Mouse (Mus musculus): Measurements from ENCODE around the gene Midn. TPM values are rescaled to one million over a fixed set of nuclear protein-coding genes. Genes with fewer than 3 reads are reported as not detected.
"Not testable (repeated sequence)": the region's sequence is repeated elsewhere in the genome, so short reads cannot be mapped to it uniquely, and the experiment has no call there.

Gene Midn
- polyA plus RNA-seq, 1 experiment from 2014 or later: 29.3 TPM

GRCm38 (mm10) chr10:80165392-80166128 is 17.5 kb downstream of the Midn start, which contains the start of gene Cirbp:
Gene Cirbp, plus strand, starts transcription at chr10:80165985.
- no peaks in the 10 kb centered on the region for H3K27me3 ChIP-seq (ENCODE audit: control insufficient read depth, insufficient read depth, low read length)
- 14% methylated on average over 20 of the region's 20 CpGs for WGBS

GRCm38 (mm10) chr10:80166136-80166535 is 18.1 kb downstream of the Midn start:
- peak overlapping the region; percentile 55 for H3K27ac ChIP-seq (ENCODE audit: low read length)
- 90% methylated on average over 4 of the region's 4 CpGs for WGBS
- peaks cover 57% of the 10 kb centered on the region for H3K4me1 ChIP-seq (ENCODE audit: control insufficient read depth, insufficient read depth, low read length)
- H3K9me3 ChIP-seq (ENCODE audit: control insufficient read depth, low read depth, low read length); H3K9ac ChIP-seq (replicated peaks; ENCODE audit: low read depth, low read length); ATAC-seq (ENCODE audit: insufficient number of reproducible peaks, insufficient read depth, low FRiP score, low read depth); H3K4me2 ChIP-seq (replicated peaks; ENCODE audit: low read depth, low read length); H3K4me3 ChIP-seq (ENCODE audit: low read depth, low read length); H3K27me3 ChIP-seq (ENCODE audit: control insufficient read depth, insufficient read depth, low read length): not testable (repeated sequence)
- peaks cover 14% of the 10 kb centered on the region for H3K36me3 ChIP-seq (ENCODE audit: control insufficient read depth, insufficient read depth, low read length)

More at GRCm38 (mm10) chr10:80165392-80166128, 17.5 kb downstream of the Midn start, which contains the start of gene Cirbp:
- peak within 1 kb of the TSS; percentile 30 for H3K4me3 ChIP-seq (ENCODE audit: low read depth, low read length)
- ATAC-seq (ENCODE audit: insufficient number of reproducible peaks, insufficient read depth, low FRiP score, low read depth): no peak
- H3K36me3 ChIP-seq (ENCODE audit: control insufficient read depth, insufficient read depth, low read length): peaks cover 9% of the 10 kb centered on the region
- H3K9me3 ChIP-seq (ENCODE audit: control insufficient read depth, low read depth, low read length): no peaks in the 10 kb centered on the region
- peaks cover 62% of the 10 kb centered on the region for H3K4me1 ChIP-seq (ENCODE audit: control insufficient read depth, insufficient read depth, low read length)
- peak within 1 kb of the TSS; percentile 92 for H3K4me2 ChIP-seq (replicated peaks; ENCODE audit: low read depth, low read length)
- H3K27ac ChIP-seq (ENCODE audit: low read length): peak within 1 kb of the TSS; percentile 78
- H3K9ac ChIP-seq (replicated peaks; ENCODE audit: low read depth, low read length): peak within 1 kb of the TSS; percentile 34; the same call in 1 of the 2 replicates

GRCm38 (mm10) chr10:80167460-80168037 is 19.5 kb downstream of the Midn start:
- Histone ChIP-seq H3K4me1 (ENCODE audit: control insufficient read depth, insufficient read depth, low read length) (peaks cover 48% of the 10 kb centered on the region), H3K4me2 (replicated peaks; ENCODE audit: low read depth, low read length) (peak overlapping the region; percentile 71), H3K4me3 (ENCODE audit: low read depth, low read length) (peak overlapping the region; percentile 88), H3K9me3 (ENCODE audit: control insufficient read depth, low read depth, low read length) (no peaks in the 10 kb centered on the region), H3K9ac (replicated peaks; ENCODE audit: low read depth, low read length) (peak overlapping the region; percentile 97), H3K27ac (ENCODE audit: low read length) (peak overlapping the region; percentile 100), H3K36me3 (ENCODE audit: control insufficient read depth, insufficient read depth, low read length) (peaks cover 26% of the 10 kb centered on the region), H3K27me3 (ENCODE audit: control insufficient read depth, insufficient read depth, low read length) (no peaks in the 10 kb centered on the region)
- peak; percentile 88 for ATAC-seq (ENCODE audit: insufficient number of reproducible peaks, insufficient read depth, low FRiP score, low read depth)
- WGBS: under 1% methylated on average over 55 of the region's 55 CpGs

GRCm38 (mm10) chr10:80168038-80168661 is 20.1 kb downstream of the Midn start:
- Histone ChIP-seq H3K4me1 (ENCODE audit: control insufficient read depth, insufficient read depth, low read length) (peaks cover 45% of the 10 kb centered on the region), H3K36me3 (ENCODE audit: control insufficient read depth, insufficient read depth, low read length) (peaks cover 26% of the 10 kb centered on the region), H3K4me3 (ENCODE audit: low read depth, low read length) (peak overlapping the region; percentile 88), H3K27me3 (ENCODE audit: control insufficient read depth, insufficient read depth, low read length) (no peaks in the 10 kb centered on the region), H3K27ac (ENCODE audit: low read length) (peak overlapping the region; percentile 100), H3K9ac (replicated peaks; ENCODE audit: low read depth, low read length) (peak overlapping the region; percentile 97), H3K9me3 (ENCODE audit: control insufficient read depth, low read depth, low read length) (no peaks in the 10 kb centered on the region), H3K4me2 (replicated peaks; ENCODE audit: low read depth, low read length) (peak overlapping the region; percentile 71)
- WGBS: under 1% methylated on average over 43 of the region's 48 CpGs
- ATAC-seq (ENCODE audit: insufficient number of reproducible peaks, insufficient read depth, low FRiP score, low read depth): peak; percentile 20; the same call in 1 of the 2 replicates

- peaks cover 40% of the 10 kb centered on the region for H3K4me1 ChIP-seq (ENCODE audit: control insufficient read depth, insufficient read depth, low read length)
- 63% methylated on average over 1 of the region's 1 CpGs for WGBS
- H3K4me3 ChIP-seq (ENCODE audit: low read depth, low read length): peak overlapping the region; percentile 88
- no peaks in the 10 kb centered on the region for H3K9me3 ChIP-seq (ENCODE audit: control insufficient read depth, low read depth, low read length)
- peak overlapping the region; percentile 1; the same call in 1 of the 2 replicates for H3K27ac ChIP-seq (ENCODE audit: low read length)
- ATAC-seq (ENCODE audit: insufficient number of reproducible peaks, insufficient read depth, low FRiP score, low read depth): no peak
- peaks cover 26% of the 10 kb centered on the region for H3K36me3 ChIP-seq (ENCODE audit: control insufficient read depth, insufficient read depth, low read length)
- H3K27me3 ChIP-seq (ENCODE audit: control insufficient read depth, insufficient read depth, low read length): no peaks in the 10 kb centered on the region
- peak overlapping the region; percentile 97; the same call in 1 of the 2 replicates for H3K9ac ChIP-seq (replicated peaks; ENCODE audit: low read depth, low read length)
- peak overlapping the region; percentile 71 for H3K4me2 ChIP-seq (replicated peaks; ENCODE audit: low read depth, low read length)
Measured at GRCm38 (mm10) chr10:80169070-80169469, 21.0 kb downstream of the Midn start.

GRCm38 (mm10) chr10:80169651-80170050 is 21.6 kb downstream of the Midn start:
- Histone ChIP-seq H3K9ac (replicated peaks; ENCODE audit: low read depth, low read length) (no peak overlapping the region), H3K36me3 (ENCODE audit: control insufficient read depth, insufficient read depth, low read length) (peaks cover 26% of the 10 kb centered on the region), H3K4me3 (ENCODE audit: low read depth, low read length) (no peak overlapping the region), H3K9me3 (ENCODE audit: control insufficient read depth, low read depth, low read length) (no peaks in the 10 kb centered on the region), H3K27ac (ENCODE audit: low read length) (no peak overlapping the region), H3K4me1 (ENCODE audit: control insufficient read depth, insufficient read depth, low read length) (peaks cover 35% of the 10 kb centered on the region), H3K4me2 (replicated peaks; ENCODE audit: low read depth, low read length) (no peak overlapping the region), H3K27me3 (ENCODE audit: control insufficient read depth, insufficient read depth, low read length) (no peaks in the 10 kb centered on the region)
- ATAC-seq (ENCODE audit: insufficient number of reproducible peaks, insufficient read depth, low FRiP score, low read depth): no peak
- 87% methylated on average over 7 of the region's 7 CpGs for WGBS

- ATAC-seq (ENCODE audit: insufficient number of reproducible peaks, insufficient read depth, low FRiP score, low read depth): no peak
- Histone ChIP-seq H3K27me3 (ENCODE audit: control insufficient read depth, insufficient read depth, low read length) (no peaks in the 10 kb centered on the region), H3K4me1 (ENCODE audit: control insufficient read depth, insufficient read depth, low read length) (peaks cover 34% of the 10 kb centered on the region), H3K9me3 (ENCODE audit: control insufficient read depth, low read depth, low read length) (no peaks in the 10 kb centered on the region), H3K4me2 (replicated peaks; ENCODE audit: low read depth, low read length) (no peak overlapping the region), H3K36me3 (ENCODE audit: control insufficient read depth, insufficient read depth, low read length) (peaks cover 26% of the 10 kb centered on the region), H3K4me3 (ENCODE audit: low read depth, low read length) (no peak overlapping the region), H3K27ac (ENCODE audit: low read length) (no peak overlapping the region), H3K9ac (replicated peaks; ENCODE audit: low read depth, low read length) (no peak overlapping the region)
- 94% methylated on average over 16 of the region's 16 CpGs for WGBS
Measured at GRCm38 (mm10) chr10:80170052-80170451, 22.0 kb downstream of the Midn start.

- H3K9ac ChIP-seq (replicated peaks; ENCODE audit: low read depth, low read length): no peak overlapping the region
- WGBS: 95% methylated on average over 19 of the region's 19 CpGs
- no peaks in the 10 kb centered on the region for H3K9me3 ChIP-seq (ENCODE audit: control insufficient read depth, low read depth, low read length)
- H3K4me3 ChIP-seq (ENCODE audit: low read depth, low read length): no peak overlapping the region
- peaks cover 30% of the 10 kb centered on the region for H3K4me1 ChIP-seq (ENCODE audit: control insufficient read depth, insufficient read depth, low read length)
- peaks cover 26% of the 10 kb centered on the region for H3K36me3 ChIP-seq (ENCODE audit: control insufficient read depth, insufficient read depth, low read length)
- ATAC-seq (ENCODE audit: insufficient number of reproducible peaks, insufficient read depth, low FRiP score, low read depth): no peak
- H3K27me3 ChIP-seq (ENCODE audit: control insufficient read depth, insufficient read depth, low read length): no peaks in the 10 kb centered on the region
- H3K4me2 ChIP-seq (replicated peaks; ENCODE audit: low read depth, low read length): no peak overlapping the region
- no peak overlapping the region for H3K27ac ChIP-seq (ENCODE audit: low read length)
Measured at GRCm38 (mm10) chr10:80170601-80171021, 22.5 kb downstream of the Midn start.
